Mouse (Mus musculus) bone marrow, adult 2 months (tissue): Measurements from ENCODE around the gene Arid1a.

ENCODE experiments used
- CTCF ChIP-seq: fragments of 200-500 bp; IDR thresholded peaks from 2 replicates; pipeline ENCODE4 v1.5.1; 2011; ENCODE audit warnings: low read length, control low read depth; ENCODE audit not compliant: control insufficient read depth, insufficient read depth
- POLR2A ChIP-seq: fragments of 200-500 bp; IDR thresholded peaks from 2 replicates; pipeline ENCODE4 v1.6.1; 2011; ENCODE audit warnings: low read depth, mild to moderate bottlenecking, control low read depth, low read length, borderline replicate concordance; ENCODE audit not compliant: control insufficient read depth

GRCm38 (mm10) chr4:133730122-133730521, 26.4 kb downstream of the Arid1a start:
- TF ChIP-seq CTCF (no peak), POLR2A (no peak)
